Mouse (Mus musculus) neural tube, embryonic 12.5 days (tissue): ENCODE measurements around the gene Ddit4. TPM values are rescaled to one million over a fixed set of nuclear protein-coding genes. Genes with fewer than 3 reads are reported as not detected.

Experiments
- ATAC-seq: fragments of 200-750 bp; cut with Nextera tagmentation; 2 replicates; pipeline ENCODE4 v1.8.0; 2017; ENCODE audit warnings: low read depth, mild to moderate bottlenecking, moderate TSS enrichment, moderate library complexity; ENCODE audit not compliant: low FRiP score
- H3K27ac ChIP-seq: fragments of 300-500 bp; sonication (generic); 2 replicates; pipeline ENCODE4 v1.5.1; 2016
- H3K27me3 ChIP-seq: fragments of 300-500 bp; sonication (generic); replicated peaks from 2 replicates; pipeline ENCODE4 v1.6.1; 2016; ENCODE audit warnings: mild to moderate bottlenecking
- H3K36me3 ChIP-seq: fragments of 300-500 bp; sonication (generic); 2 replicates; pipeline ENCODE4 v1.6.1; 2016; ENCODE audit warnings: mild to moderate bottlenecking
- H3K4me1 ChIP-seq: fragments of 300-500 bp; sonication (generic); 2 replicates; pipeline ENCODE4 v1.6.1; 2016
- H3K4me2 ChIP-seq: fragments of 300-500 bp; sonication (generic); replicated peaks from 2 replicates; pipeline ENCODE4 v1.6.1; 2016; ENCODE audit warnings: mild to moderate bottlenecking
- H3K4me3 ChIP-seq: fragments of 300-500 bp; sonication (generic); 2 replicates; pipeline ENCODE4 v1.5.1; 2016
- H3K9ac ChIP-seq: fragments of 300-500 bp; sonication (generic); 2 replicates; pipeline ENCODE4 v1.6.1; 2016; ENCODE audit warnings: mild to moderate bottlenecking
- H3K9me3 ChIP-seq: fragments of 300-500 bp; sonication (generic); 2 replicates; pipeline ENCODE4 v1.6.1; 2016; ENCODE audit warnings: mild to moderate bottlenecking
- WGBS: fragments of 180-500 bp; shearing (Covaris S2); methylation state at CpG from one replicate; pipeline ENCODE4 v1.1.7; 2016; 5-methylcytosine and 5-hydroxymethylcytosine counted together
- polyA plus RNA-seq: library from polyadenylated mRNA; unstranded; fragments of >200 nt; fragmentation: Nextera tagmentation; extraction: Ambion mirVana; gene quantifications from 2 replicates; pipeline ENCODE4 v1.2.1, GENCODE M21; 2016

The Ddit4 gene
- polyA plus RNA-seq, 1 experiment from 2014 or later, result 78.9 TPM

- Histone ChIP-seq H3K4me2 (peak overlapping the region; percentile 71), H3K9me3 (no peaks in the 10 kb centered on the region), H3K4me1 (peaks cover 29% of the 10 kb centered on the region), H3K27me3 (no peaks in the 10 kb centered on the region), H3K4me3 (peak overlapping the region; percentile 34), H3K27ac (peak overlapping the region; percentile 38; the same call in 1 of the 2 replicates), H3K9ac (peak overlapping the region; percentile 27), H3K36me3 (no peaks in the 10 kb centered on the region)
- WGBS, result 3% methylated on average over 33 of the region's 33 CpGs
- peak; percentile 69 for ATAC-seq
These were observed 30.6 kb downstream of the Ddit4 start for GRCm38 (mm10) chr10:59920810-59921681.

DNA sequence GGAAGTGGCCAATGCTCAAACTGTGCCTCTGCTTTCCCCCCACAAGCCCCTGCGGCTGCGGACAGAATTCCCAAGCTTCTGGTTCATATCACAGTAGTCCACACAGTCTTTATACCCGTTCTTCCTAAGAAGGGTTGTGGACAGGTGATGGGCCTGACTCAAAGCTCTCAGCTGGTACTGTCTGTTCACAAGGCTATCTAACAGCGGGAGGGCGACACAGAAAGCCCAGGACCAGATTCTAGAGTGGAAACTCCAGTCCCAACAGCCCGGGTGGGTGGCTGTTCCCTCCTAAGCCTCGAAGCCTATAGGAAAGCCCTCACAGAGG lies 31.2 kb downstream of the Ddit4 start:
- H3K9ac ChIP-seq, result peak overlapping the region; percentile 5; the same call in 1 of the 2 replicates
- 23% methylated on average over 7 of the region's 7 CpGs for WGBS
- no peaks in the 10 kb centered on the region for H3K9me3 ChIP-seq
- H3K36me3 ChIP-seq, result no peaks in the 10 kb centered on the region
- H3K4me1 ChIP-seq, result peaks cover 29% of the 10 kb centered on the region
- no peak overlapping the region; the same call in 1 of the 2 replicates for H3K27ac ChIP-seq
- H3K4me2 ChIP-seq, result peak overlapping the region; percentile 71
- H3K27me3 ChIP-seq, result no peaks in the 10 kb centered on the region
- H3K4me3 ChIP-seq, result peak overlapping the region; percentile 34; the same call in 1 of the 2 replicates
- ATAC-seq, result no peak; the same call in 1 of the 2 replicates

DNA sequence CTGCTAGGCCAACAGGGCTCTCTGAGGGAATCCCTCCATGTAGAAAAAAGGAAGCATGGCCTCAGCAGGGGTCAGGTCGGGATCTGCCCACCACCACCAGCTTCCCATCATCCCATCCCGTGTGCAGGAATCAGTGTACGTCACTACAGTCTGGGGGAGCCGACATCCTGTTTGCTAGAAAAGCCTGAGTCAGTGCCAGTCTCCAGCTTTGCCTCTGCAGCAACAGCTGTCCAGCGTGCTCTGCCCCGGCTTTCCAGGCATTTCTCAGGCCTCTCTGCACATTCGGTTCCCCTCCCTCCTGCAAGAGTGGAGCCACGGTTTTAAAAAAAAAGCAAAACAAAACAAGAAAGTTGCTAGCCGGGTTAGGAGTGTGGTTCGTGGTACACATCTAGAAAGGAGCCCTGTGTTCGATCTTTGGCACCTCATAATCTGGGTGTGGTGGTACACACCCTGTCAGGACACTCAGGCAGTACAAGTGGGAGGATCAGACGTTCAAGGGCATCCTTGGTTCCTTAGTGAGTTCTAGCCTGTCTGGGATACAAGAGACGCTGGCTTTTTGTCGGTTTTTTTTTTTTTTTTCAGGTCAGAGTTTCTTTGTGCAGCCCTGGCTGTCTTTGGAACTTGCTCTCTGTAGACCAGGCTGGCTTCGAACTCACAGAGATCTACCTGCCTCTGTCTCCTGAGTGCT lies 32.0 kb downstream of the Ddit4 start:
- Histone ChIP-seq H3K9ac (no peak overlapping the region), H3K9me3 (no peaks in the 10 kb centered on the region), H3K36me3 (no peaks in the 10 kb centered on the region), H3K4me1 (peaks cover 29% of the 10 kb centered on the region), H3K4me3 (no peak overlapping the region), H3K27me3 (no peaks in the 10 kb centered on the region), H3K4me2 (no peak overlapping the region), H3K27ac (no peak overlapping the region)
- ATAC-seq, result no peak
- WGBS, result 48% methylated on average over 15 of the region's 15 CpGs

DNA sequence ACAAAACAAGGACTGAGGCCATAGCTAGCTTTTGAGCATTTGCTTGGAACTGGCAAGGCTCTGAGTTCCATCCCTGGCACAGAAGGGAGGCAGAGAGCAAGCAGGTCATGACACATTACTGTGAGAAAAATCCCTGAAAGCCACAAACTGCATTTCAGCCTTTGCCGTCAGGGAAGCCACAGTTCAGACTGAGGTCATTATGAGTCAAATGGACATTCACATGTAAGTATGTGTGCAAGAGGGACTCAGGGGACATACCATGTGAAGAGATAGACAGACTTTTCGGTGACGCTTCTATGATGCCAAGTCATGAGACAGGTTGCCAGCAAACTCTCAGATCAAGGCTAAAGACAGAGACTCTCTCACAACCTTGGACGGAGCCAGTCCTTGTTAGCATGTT lies 33.5 kb downstream of the Ddit4 start:
- ATAC-seq, result no peak
- no peaks in the 10 kb centered on the region for H3K36me3 ChIP-seq
- 91% methylated on average over 4 of the region's 4 CpGs for WGBS
- H3K4me1 ChIP-seq, result peaks cover 29% of the 10 kb centered on the region
- H3K4me2 ChIP-seq, result no peak overlapping the region
- no peak overlapping the region for H3K4me3 ChIP-seq
- H3K9me3 ChIP-seq, result no peaks in the 10 kb centered on the region
- H3K27ac ChIP-seq, result no peak overlapping the region
- H3K9ac ChIP-seq, result no peak overlapping the region
- H3K27me3 ChIP-seq, result no peaks in the 10 kb centered on the region

DNA sequence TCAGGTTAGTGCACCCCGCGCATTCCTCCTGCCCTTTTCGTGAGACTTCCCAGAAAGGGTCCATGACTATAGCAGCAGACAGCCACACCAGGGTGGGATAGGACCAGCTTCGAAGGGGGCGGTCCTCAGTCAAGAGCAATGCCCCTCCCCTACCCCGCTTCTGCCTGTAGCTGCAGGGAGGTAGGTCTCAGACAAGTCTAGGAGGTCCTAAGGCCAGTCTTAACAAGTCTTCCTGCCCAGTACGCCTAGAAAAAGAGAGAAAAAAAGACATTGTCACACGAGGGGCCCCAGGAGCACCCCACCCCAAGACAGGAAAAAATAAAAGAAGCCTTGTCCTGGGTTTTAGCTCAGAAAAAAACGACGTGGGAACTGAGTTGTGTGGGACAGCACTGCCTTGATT lies 35.0 kb downstream of the Ddit4 start:
- Histone ChIP-seq H3K4me3 (0 out of 2 replicates have a peak overlapping the region, but pooled peaks have one; percentile 5), H3K27ac (no peak overlapping the region), H3K4me1 (peaks cover 30% of the 10 kb centered on the region), H3K36me3 (no peaks in the 10 kb centered on the region), H3K4me2 (peak overlapping the region; percentile 55), H3K27me3 (no peaks in the 10 kb centered on the region), H3K9ac (peak overlapping the region; percentile 38; the same call in 1 of the 2 replicates), H3K9me3 (no peaks in the 10 kb centered on the region)
- peak; percentile 67 for ATAC-seq
- 4% methylated on average over 10 of the region's 10 CpGs for WGBS

DNA sequence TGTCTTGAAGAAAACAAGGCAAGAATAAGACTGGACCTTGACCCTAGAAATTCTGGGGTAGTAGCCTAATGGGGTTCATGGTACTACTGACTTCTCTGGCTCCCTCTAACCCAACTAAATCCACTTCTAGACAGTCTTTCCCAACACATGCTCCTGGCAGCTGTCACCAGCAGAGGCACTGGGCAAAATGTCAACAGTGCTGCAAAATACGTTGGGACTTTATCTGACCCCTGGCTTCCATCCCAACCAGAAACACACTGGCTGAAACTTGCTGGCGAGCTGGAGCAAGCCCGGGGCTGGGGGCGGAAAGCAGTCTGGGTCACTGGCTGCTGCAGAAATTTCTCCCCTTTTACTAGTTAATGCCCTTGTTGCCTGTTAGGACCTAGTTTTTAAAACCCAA lies 35.5 kb downstream of the Ddit4 start:
- ATAC-seq, result no peak
- peak overlapping the region; percentile 55 for H3K4me2 ChIP-seq
- H3K9ac ChIP-seq, result peak overlapping the region; percentile 38; the same call in 1 of the 2 replicates
- no peaks in the 10 kb centered on the region for H3K27me3 ChIP-seq
- no peaks in the 10 kb centered on the region for H3K9me3 ChIP-seq
- 0 out of 2 replicates have a peak overlapping the region, but pooled peaks have one; percentile 5 for H3K4me3 ChIP-seq
- WGBS, result 21% methylated on average over 4 of the region's 4 CpGs
- no peak overlapping the region for H3K27ac ChIP-seq
- H3K36me3 ChIP-seq, result no peaks in the 10 kb centered on the region
- H3K4me1 ChIP-seq, result peaks cover 30% of the 10 kb centered on the region

- WGBS, result 88% methylated on average over 8 of the region's 8 CpGs
- Histone ChIP-seq H3K9ac (no peak overlapping the region), H3K4me2 (no peak overlapping the region), H3K27ac (no peak overlapping the region), H3K4me1 (peaks cover 27% of the 10 kb centered on the region), H3K36me3 (no peaks in the 10 kb centered on the region), H3K27me3 (no peaks in the 10 kb centered on the region), H3K9me3 (no peaks in the 10 kb centered on the region), H3K4me3 (no peak overlapping the region)
- no peak for ATAC-seq
These were observed 36.3 kb downstream of the Ddit4 start for GRCm38 (mm10) chr10:59915196-59915962.

DNA sequence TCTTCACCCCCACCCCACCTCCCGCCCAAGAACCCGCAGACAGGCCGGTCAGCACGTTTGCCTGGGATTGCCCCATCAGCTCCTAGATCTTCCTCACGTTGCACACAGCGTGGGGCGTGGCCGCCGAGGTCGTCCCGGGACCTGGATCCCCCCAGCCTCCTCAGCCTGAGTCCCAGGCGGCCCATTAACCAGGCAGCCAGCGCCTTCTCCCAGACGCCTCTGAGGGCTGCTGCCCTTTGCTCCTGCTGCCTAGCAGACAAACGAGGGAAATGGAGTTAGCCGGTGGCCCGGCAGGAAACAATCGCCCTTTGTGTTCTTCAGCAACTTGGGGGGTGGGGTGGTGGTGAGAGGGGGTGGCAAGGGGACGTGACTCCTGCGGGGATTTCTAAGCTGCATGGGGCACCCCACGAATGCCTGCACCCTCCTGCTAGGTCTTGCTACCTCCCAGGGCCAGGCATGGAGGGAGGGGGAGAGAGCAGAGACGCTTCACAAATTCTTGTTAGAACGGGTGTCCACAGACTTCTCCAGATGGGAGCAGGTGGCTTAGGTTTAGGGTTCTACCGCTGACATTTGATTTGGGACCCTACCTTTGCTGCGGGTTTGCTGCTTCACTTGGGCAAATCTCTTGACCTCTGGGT lies 40.0 kb downstream of the Ddit4 start:
- Histone ChIP-seq H3K4me3 (0 out of 2 replicates have a peak overlapping the region, but pooled peaks have one; percentile 1), H3K9me3 (no peaks in the 10 kb centered on the region), H3K4me2 (peak overlapping the region; percentile 56), H3K36me3 (no peaks in the 10 kb centered on the region), H3K27ac (no peak overlapping the region), H3K27me3 (no peaks in the 10 kb centered on the region), H3K4me1 (peaks cover 43% of the 10 kb centered on the region), H3K9ac (peak overlapping the region; percentile 45)
- peak; percentile 26; the same call in 1 of the 2 replicates for ATAC-seq
- WGBS, result 2% methylated on average over 25 of the region's 25 CpGs

GRCm38 (mm10) chr10:59911091-59911490 lies 40.5 kb downstream of the Ddit4 start:
- peak; percentile 22; the same call in 1 of the 2 replicates for ATAC-seq
- peak overlapping the region; percentile 56 for H3K4me2 ChIP-seq
- H3K9me3 ChIP-seq, result no peaks in the 10 kb centered on the region
- H3K9ac ChIP-seq, result peak overlapping the region; percentile 45; the same call in 1 of the 2 replicates
- peaks cover 37% of the 10 kb centered on the region for H3K4me1 ChIP-seq
- WGBS, result 30% methylated on average over 6 of the region's 6 CpGs
- no peaks in the 10 kb centered on the region for H3K36me3 ChIP-seq
- no peaks in the 10 kb centered on the region for H3K27me3 ChIP-seq
- H3K27ac ChIP-seq, result no peak overlapping the region
- H3K4me3 ChIP-seq, result no peak overlapping the region

GRCm38 (mm10) chr10:59909357-59909847 lies 42.2 kb downstream of the Ddit4 start:
- Histone ChIP-seq H3K36me3 (no peaks in the 10 kb centered on the region), H3K4me1 (peaks cover 37% of the 10 kb centered on the region), H3K27me3 (no peaks in the 10 kb centered on the region), H3K9ac (no peak overlapping the region; the same call in 1 of the 2 replicates), H3K27ac (no peak overlapping the region), H3K4me2 (peak overlapping the region; percentile 32), H3K4me3 (no peak overlapping the region), H3K9me3 (no peaks in the 10 kb centered on the region)
- 12% methylated on average over 14 of the region's 14 CpGs for WGBS
- no peak for ATAC-seq

DNA sequence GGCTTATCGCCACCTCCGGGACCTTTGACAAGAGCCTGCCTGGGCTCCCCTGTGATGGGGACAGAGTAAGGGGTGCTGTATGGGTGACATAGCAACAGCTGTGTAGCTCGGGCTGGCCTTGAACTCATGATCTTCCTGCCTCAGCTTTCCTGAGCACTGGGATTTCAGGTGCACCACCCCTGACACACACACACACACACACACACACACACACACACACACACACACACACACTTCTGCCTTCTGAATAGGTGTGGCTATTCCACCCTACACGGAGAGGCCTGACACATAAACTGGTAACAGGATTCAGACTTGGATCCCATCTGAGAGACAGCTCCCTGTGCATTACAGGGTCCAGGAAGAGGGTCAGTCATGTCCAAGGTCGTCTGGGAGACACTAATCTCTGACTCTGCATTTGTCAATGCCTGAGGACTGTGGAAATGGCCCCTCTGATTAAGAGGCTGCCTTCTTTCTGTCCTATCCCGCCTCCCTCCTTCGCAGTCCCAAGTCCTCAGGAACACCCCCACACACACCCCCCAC lies 42.8 kb downstream of the Ddit4 start:
- Histone ChIP-seq H3K4me1 (peaks cover 37% of the 10 kb centered on the region), H3K27me3 (no peaks in the 10 kb centered on the region), H3K4me3 (no peak overlapping the region), H3K36me3 (no peaks in the 10 kb centered on the region), H3K4me2 (peak overlapping the region; percentile 32), H3K9ac (no peak overlapping the region), H3K27ac (no peak overlapping the region), H3K9me3 (no peaks in the 10 kb centered on the region)
- 63% methylated on average over 7 of the region's 7 CpGs for WGBS
- no peak for ATAC-seq
